Mouse (Mus musculus) thymus, postnatal 36 days (tissue): Measurements from ENCODE around the gene Nfatc2.
A peak's percentile ranks its signal among the peaks of the same experiment; 100 is the strongest.

Experiments used
- DNase-seq, 2 experiments: peaks; one replicate each; pipeline ENCODE4 v3.0.0; 2022; ENCODE audit warnings: mixed read lengths in 2 of 2

Gene Nfatc2

DNA sequence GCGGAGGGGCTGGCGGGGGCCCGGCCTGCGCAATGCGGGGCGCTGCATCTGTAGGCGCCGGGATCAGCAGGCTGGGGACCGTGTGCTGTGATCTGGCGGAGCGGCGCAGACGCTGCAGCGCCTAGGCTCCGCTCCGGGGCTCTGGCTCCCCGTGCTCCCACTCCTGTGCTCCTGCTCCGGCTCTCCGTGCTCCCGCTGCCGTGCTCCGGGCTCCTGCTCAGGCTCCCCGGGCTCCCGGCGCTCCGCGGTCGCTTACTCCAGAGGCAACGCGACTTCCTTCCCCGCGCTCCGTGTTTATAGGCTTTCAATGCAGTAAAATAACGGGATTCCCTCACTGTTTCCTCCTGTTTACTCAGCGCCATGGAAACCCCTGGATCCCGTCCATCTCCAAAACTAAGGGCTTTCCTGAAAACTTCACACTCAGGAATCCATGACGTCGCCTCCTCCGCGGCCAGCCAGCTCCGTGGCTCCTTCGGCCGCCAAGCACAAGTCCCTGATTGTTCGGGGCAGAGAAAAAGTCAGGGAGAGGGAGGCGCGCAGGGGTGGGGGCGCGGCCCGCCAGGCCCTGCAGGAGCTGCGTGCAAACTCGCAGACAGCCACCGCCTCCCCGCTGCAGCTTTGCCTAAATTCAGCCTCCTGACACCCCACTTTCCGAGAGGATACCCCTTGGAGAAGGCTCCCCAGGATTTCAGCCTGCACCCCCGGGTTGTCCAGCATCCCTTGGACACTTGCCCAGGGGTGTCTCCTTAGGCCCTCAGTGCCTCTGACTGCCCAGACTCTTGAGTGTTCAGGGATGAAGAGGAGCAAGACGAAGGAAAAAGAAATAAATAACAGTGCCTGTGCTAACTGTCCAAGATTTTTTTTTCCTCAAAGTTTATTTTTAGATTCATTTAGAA lies at the start of gene Nfatc2:
Gene Nfatc2, minus strand, starts transcription at position 167 of the 896 bp plus-strand sequence.
- no peak for DNase-seq

DNA sequence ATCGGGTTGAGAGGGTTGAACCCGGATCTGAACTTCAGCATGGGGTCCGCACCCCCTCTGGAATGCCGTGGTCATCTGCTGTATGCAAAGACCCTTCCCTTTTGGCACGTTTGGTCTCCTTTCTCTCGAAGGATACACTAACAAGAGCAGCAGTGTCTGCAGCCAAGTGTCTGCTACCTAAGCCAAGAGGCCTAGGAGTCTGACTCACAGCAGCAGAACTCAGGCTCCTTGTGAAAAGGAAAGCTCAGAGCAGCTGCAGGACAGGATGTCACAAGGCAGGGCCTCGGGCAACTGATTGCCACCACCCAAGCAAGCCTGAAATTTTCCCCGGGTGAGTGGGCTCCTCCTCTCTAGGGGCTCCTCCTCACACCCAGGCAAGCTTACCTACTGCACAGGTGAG lies 46.7 kb upstream of the Nfatc2 start:
- DNase-seq, result no peak

DNA sequence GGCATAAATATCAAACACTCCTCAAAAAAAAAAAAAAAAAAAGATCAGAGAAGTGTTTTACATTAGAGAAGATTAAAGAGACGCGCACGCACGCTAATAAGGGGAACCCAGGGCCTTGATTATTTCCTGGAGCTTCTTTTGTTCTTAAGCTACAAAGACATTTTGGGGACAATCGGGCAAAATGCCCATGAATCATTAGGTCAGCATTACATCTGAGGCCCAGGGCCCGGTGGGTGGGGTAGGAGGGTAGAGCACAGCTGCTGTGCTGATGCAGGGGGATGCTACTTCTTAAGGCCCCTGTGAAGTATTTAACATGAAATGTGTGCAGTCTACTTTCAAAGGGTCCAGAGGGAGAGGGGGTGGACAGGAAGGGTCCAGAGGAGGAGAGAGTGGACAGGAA lies 43.4 kb upstream of the Nfatc2 start:
- no peak for DNase-seq

DNA sequence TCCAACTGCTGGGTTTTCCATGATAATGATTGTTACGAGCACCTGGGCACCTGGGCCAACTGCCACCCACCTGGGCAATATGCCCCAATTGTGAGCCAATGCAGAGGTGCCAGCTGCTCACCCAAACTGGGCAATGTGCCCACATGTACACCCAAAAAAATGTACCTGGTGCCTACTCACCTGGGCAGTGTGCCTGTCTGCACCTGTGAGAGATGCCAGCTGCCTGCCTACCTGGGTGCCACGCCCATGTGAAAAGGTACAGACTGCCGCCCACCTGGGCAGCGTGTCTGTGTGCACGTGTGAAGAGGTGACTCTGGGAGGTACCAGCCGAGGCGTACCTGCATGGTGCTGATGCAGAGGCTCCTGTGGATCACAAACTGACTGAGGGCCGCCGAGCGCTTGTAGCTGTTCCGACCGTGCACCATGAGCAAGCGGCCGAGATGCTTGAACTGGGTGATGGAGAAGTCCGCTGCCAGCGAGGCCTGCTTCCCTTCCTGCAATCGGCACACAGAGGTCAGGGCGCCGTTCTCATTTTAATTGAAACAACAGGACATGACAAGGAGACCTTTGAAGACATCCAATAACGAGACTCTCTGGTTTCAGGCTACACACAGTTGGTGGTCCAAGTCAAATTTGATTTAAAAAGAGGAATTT lies 42.2 kb upstream of the Nfatc2 start:
- DNase-seq, result no peak

DNA sequence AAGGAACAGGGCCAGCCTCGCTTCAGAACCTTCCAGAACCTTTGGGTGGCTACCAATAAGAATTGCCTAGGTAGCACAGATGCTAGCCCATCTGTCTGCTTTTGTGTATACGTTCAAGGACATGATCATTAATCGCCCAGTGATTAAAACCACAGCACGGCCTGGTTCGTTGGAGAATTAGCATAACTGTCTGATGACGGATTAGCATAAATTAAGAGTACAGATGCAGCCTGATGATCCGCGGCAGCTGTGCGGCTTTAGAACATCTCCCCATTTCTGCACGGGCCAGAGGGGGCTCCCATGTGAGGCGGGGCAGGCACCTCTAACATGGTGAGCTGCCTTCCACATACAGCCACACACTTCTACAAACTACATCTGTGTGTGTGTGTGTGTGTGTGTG lies 40.7 kb upstream of the Nfatc2 start:
- no peak for DNase-seq

DNA sequence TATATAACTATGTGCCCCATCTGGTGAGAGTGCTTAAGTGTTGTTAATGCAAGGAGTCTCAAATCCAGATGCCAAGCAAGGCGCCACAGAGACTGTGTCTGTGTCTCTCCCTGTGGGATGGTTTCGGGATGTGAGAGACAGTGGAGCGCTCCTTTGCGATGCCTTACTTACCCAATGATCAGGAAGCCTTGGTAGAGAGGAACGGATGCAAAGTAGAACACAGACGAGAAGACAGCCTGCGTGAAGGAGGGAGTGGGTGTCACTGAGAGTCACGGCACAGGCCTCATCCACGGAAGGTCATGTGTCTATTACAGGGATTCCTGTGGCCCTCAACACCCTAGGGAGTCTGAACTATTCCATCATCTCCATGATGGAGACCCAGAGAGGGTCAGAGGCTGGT lies 39.0 kb upstream of the Nfatc2 start:
- no peak for DNase-seq

DNA sequence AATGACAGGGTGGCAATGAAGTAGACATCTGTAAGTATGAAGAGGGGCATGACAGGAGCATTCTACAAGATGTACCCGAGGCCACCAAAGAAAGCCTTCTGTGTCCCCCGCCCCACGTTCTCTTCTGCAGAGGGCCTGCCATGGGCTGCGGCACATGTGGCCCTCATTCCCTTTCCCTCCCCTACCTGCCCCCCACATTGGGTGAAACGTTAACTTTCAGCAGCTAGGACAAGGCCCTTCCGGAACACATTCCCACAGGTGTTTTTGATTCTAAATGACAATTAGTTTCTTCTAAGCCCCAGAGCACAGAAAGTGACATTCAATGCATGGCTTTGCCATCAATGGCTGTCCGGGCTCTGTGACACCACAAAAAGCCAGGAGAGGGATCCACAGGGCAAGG lies 33.4 kb upstream of the Nfatc2 start:
- DNase-seq, result no peak

DNA sequence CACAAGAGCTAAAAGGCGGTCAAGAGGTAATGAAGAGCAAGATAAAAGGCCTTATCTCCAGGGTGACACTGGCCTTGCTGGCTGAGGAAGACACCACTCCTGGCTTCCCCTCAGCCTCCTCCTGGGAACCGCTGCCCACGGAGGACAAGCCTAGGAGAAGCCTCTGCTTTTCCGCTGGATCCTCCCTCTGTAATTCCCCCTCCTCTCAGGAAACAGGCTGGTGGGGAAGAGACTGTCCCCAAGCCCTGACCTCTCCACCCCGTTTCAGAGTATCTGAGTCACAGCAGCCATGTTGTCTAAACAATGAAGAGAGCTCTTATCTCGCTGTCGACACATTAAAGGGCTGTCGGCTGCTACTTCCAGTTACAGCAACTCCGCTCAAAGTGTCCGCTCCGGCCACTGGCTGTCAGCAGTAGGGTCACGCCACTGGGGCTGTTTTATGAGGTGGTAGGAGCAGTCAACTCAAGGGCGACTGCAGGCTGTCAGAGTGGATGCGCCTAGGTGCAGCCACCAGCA lies 31.9 kb upstream of the Nfatc2 start:
- no peak for DNase-seq

DNA sequence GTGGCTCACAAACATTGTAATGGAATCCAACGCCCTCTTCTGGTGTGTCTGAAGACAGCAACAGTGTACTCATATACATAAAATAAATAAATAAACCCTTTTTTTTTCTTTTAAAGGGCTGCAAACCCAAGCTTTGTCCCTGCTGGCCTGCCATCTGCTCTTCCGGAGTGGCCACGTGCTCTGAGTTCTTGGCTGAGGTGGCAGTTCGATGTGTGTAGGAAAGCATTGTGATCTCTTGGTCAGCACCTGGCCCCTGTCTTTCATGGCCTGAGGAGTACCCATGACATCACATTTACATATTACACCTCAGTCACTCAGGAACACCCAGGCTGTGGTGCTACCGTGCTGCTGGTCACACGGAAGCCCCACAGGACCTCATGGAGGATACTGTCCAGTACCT lies 31.1 kb upstream of the Nfatc2 start:
- no peak for DNase-seq

DNA sequence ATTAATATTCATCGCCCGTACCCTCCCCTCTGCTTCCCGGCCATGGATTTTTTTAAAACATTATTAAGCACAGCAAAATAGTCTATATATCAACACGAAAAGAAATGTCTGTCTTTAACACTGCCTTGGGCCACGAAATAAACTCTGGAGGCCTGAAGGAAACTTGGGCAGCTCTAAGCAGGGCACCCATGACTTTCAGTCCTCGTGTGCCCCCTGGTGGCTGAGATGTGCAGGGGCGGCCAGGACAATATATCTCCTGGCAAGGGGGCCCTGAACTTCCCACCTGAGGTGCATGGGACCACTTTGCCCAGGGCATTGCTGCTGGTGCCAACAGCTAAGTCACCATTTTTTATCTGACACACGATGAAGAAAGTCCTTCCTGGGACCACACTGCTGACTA lies 27.3 kb upstream of the Nfatc2 start:
- peak; percentile 77 to 80 for DNase-seq

DNA sequence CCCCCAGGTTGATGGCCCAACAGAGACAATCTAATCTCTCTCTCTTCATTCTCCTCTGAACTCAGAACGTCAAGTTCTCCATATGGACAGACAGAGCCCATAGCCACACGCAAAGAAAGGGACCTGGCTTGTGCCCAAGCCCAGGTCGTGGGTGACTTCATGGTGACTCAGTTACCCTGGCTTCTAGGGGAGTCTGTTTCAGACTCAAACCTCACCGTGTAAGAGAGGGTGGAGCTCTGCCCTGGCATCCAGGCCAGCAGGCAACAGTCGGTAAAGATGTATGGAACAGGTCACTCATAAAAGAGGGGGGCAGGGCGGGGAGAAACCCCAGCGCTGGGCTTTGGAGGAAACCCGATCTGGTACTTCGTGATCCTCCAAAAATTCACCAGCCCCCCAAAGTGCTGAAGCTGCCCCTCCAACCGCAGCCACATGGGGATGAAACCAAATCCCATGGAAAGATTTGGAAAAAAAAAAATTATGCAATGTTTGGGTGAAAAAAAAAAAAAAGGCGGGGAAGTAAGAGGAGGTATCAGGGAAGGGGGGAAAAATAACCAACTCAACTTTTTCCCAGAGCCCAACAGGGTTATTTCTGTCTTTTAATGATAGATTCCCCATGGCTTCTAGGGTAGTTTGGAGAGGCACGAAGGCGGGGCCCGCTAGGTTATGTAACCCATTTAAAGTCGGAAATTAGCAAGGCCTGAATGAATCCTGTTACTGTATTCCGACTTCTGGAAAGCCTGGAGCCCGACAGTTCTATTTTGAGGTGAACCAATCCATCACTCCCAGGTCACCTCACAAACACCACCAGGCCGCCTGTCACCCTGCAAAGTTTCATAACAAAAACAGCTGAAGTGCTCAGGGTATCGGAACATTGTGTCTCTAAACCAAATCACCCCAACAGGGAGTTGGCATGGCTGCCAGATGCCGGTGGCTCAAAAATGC lies 26.6 kb upstream of the Nfatc2 start:
- DNase-seq, result no peak

DNA sequence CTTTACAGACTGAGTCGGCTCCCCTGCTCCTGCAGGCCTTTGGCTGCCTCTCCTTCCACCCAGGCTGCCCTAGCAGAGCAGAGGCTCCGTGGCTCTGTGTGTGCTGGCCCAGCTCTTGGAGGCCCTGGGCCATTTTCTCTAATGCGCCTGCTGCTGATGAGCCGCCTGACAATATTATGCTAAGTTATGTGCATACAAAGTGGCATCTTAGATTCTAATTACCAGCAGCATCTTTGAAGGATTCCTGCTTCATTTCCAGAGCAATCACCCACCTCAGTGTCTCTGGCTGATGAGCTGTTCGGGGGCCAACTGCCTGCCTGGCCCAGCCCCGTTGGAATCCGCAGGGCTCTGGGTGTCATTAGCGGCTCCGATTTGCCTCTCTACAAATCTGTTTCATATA lies 24.9 kb upstream of the Nfatc2 start:
- DNase-seq, result no peak

DNA sequence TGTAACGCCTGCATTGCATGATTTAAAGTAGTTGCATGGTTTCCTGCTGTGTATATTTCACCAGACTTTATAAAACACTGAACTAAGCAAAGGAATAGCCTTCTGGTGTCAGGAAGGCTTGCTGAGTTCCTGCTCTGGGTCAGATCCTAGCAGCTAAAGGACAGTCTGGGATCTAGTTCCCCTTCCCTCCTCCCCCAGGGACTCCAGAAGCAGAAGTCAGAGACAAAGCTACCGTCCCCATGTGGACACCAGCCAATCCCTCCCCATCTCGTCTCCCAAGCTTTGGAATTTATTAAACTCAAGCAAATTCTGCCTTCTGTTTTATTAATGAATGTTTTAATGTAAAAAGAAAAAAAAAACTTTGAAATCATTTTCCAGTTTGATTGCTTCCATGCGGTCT lies 23.6 kb upstream of the Nfatc2 start:
- DNase-seq, result no peak

DNA sequence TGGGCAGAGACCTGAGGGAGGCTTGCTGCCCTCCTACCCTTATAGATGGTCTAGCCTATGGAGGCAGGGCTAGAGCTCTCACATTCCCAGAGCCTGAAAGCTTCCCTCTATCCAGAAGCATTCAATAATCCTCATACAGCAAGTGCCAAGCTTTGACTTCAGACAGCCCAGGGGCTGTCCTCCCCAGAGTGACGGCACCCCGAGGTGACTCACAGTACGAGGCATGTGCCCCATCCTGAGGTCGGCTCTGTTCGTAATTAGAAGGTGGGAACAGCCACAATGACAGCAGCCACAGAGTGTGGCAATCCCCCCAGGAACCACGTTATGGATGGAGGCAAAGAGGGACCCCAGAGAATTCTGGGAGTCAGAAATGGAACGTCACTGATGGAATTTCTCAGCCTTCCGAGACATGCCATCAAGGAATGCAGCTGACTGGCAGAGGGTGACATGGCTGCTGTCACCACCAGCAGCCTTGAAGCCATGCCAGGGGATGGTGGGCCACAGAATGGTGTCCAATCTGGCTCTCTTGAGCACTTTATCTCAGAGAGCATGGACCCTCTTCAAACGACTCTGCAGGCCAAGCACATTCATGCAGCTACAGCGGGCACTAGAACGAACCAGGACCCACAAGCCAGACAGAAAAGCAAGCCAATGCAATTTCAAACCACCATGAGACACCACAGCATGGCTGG lies 19.8 kb upstream of the Nfatc2 start:
- no peak for DNase-seq

DNA sequence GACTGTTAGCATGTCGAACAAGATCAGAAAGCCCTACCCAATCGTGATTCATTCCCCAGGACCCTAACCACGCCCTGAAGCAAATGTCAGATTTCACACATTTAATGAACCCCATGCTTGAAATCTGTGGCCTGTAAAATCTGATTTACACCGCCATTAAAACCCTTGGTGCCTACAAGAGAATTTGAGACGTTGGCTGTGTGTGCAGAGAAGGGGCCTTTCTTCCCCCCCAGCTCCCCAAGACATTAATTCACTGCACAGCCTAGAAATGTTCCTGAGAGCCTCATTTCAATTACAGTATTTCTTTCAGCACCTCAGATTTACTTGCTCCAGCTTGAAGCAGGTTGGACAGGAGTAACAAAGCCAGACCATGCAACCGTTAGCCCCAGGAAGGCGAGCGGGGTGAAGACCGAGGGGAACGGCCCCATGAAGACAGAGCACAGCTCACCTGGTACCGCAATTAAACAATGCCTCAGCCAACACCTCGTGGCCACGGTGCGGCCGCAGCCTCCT lies 16.8 kb upstream of the Nfatc2 start:
- DNase-seq, result no peak

DNA sequence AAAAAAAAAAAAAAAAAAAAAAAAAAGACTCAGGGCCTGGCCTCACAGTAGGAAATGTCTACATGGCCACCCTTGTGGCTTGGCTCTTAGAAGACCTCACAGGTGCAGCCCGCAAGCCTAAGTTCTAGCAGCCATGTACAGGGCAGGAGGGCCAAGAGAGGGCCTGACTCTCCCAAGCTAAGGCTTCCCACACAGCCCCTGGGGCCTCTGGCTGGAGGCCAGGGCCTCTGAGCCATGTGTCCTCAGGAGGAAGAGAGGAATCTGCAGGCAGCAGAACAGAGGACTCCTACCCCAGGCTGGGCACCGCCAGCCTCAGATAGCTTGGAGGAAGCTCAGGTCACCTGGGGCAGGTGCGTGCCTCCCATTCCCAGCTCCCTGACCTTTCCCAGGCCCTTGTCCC lies 13.7 kb upstream of the Nfatc2 start:
- DNase-seq, result no peak

DNA sequence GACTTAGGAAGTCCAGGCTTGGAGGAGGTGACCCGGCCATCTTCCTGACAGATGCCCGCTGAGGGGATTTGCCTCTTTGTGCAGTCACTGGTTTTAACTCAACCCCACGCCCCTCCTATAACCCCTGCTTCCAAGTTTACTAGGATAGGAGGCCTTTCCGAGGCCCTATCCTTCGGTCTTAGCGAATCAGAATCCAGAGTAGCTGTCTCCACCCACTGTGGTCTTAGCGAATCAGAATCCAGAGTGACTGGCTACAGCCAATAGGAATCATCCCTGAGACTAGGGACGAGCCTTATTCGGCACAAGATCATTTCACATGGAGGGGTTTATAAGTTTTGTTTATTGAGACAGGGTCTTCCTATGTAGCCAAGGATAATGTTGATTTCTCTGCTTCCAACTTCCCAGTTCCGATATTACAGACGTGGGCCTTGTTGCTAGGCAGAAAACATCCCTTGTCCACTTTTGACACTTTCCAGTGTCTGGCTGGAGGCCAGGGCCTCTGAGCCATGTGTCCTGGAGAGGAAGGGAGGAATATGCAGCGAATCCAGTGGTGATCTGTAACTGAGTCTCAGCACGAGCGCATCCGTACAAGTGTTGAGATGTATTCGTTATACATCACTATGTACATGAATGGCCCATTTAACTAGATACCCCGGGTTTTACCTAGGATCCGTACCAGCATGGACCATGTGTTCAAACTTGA lies 12.9 kb upstream of the Nfatc2 start:
- DNase-seq, result no peak

DNA sequence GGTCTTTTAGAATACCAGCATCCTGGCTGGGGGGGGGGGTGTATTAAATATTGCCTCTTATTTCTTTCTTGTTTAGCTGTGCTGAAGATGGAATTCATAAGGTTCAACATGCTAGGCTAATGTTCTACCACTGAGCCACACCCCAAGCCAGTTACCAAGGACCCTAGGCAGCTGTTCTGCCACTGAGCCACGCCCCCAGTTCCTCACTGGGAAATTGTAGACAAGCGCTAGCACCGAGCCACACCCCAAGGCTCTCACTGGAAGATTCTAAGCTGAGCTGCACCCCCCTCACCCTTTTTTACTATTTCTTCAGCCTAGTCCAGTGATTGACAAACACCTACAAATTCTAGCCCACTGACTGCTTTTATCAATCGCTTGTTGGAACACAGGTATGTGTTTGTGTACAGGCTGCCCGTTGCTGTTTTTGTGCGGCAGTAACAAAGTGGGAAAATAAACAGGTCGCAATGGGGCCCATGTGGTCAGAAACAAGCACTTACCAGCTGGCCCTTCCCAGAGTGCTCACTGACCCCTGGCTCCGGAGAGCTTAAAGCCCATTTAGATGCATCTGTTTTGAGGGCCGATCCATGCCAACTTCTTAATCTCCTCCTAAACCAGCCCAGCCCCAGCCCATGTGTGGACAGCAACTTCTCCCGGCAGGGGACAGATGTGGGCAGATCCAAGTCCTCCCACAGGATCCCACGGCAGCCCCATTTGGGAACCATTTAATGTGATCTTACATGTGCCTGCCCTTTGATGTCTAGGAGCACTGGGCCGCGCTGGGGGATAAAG lies 11.8 kb upstream of the Nfatc2 start:
- DNase-seq, result peak in 1 of 2 experiments; percentile 26

DNA sequence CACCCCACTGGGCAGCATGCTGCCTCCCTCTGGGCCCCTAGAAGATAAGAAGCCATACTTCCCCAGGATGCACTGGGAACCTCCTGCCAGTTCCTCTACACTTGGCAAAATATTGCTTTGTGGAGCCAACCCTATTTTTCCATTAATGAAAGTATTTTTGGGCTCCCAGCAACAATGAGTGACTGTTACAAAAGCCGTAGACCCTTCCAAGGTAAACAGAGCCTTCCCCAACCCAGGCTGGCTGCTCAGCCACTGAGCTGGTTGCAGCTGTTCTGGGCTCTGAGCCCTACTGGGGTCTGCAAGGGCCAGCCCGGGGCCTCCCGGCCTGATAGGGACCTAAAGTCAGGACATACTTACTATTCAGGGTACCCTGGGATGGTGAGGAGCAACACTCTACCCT lies 9.5 kb upstream of the Nfatc2 start:
- DNase-seq, result no peak

DNA sequence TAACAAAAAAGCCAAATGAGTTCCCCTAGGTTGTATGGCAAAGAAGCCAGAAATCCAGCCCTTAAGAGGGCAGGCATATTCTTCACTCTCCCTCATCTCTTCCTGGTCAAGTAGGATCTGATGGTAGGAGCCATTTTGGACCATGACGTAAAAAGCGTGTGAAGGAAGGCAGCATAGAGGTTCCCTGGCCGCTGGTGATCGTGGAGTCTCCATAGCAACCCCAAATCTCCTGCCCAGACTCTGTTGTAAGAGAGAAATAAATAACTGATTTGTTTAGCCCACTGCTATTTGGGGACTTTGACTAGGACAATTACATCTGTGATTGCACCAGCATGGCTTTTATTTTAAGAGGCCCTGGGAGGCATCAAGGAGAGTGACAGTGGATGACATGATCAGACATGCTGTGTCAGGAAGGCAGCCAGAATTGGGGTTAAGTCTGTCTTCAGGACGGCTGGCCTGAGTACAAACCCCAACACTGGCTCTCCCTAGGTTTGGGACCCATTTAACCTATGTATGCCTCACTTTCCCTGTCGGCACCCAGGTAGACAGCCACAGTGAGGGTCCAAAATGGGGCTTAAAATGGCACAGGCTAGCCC lies 8.3 kb upstream of the Nfatc2 start:
- DNase-seq, result no peak
